Mouse (Mus musculus) bone marrow macrophage, adult 2 months (primary cell): ENCODE data around the gene Stxbp6. TPM values are rescaled to one million over a fixed set of nuclear protein-coding genes. Genes with fewer than 3 reads are reported as not detected.

Source experiments
- H3K27ac ChIP-seq: 2 replicates; pipeline ENCODE4 v1.5.1; 2012; ENCODE audit warnings: low read depth, low read length; ENCODE audit not compliant: insufficient read depth
- H3K4me1 ChIP-seq: 2 replicates; pipeline ENCODE4 v1.6.1; 2012; ENCODE audit warnings: low read length; ENCODE audit not compliant: control insufficient read depth, insufficient read depth
- H3K4me3 ChIP-seq: 2 replicates; pipeline ENCODE4 v1.5.1; 2012; ENCODE audit warnings: mild to moderate bottlenecking, low read length, moderate library complexity; ENCODE audit not compliant: insufficient read depth
- CTCF ChIP-seq: IDR thresholded peaks from 2 replicates; pipeline ENCODE4 v1.5.1; 2012; ENCODE audit warnings: low read depth, mild to moderate bottlenecking, low read length, moderate library complexity
- POLR2A ChIP-seq: IDR thresholded peaks from 2 replicates; pipeline ENCODE4 v1.6.1; 2012; ENCODE audit warnings: mild to moderate bottlenecking, low read depth, low read length, borderline replicate concordance
- polyA plus RNA-seq: library from polyadenylated mRNA; stranded (reverse); fragments of >200 nt; gene quantifications from 2 replicates; pipeline ENCODE4 v1.2.4, GENCODE M21; 2012; ENCODE audit not compliant: missing spikeins, insufficient read depth, insufficient read length

Stxbp6 gene
- polyA plus RNA-seq, 1 experiment, result 1.0 TPM

DNA sequence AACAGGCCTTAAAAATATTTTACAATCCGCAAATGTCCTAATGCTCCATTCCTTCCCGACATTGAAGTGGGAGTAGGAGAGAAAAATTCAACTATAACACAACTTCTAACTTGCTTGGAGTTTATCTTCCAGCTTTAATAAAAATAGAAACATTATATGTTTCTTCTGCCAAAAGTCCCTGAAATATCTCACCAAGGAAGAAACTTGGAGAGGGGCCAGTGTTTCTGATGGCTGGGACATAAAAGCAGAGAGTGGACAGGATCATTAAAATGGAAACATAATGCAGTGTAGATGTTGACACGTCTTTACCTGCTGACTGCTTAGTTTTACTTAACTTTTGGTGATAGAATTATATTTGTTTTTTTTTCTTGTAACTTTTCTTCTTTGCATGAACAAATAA lies 99.2 kb downstream of the Stxbp6 start:
- H3K27ac ChIP-seq, result no peak overlapping the region
- H3K4me3 ChIP-seq, result no peak overlapping the region
- TF ChIP-seq POLR2A (no peak), CTCF (no peak)
- no peaks in the 10 kb centered on the region for H3K4me1 ChIP-seq

DNA sequence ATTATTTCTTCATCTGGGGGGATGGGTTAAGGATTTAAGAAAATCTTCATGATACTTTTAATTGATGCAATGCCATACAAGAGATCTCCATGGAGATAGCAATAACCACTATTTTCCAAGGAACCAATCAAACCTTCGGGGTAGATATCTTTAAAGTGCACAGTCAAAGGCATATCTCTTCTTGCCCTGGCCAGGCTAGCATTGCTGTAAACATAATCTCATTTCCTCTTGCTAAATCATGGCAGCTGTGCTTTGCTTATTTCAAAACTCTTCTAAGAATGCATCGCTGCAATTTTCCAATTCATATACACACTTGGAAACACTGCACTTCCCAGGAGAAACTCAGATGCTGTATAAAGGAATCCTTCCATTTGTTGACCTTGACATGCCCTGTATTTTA lies 103.0 kb downstream of the Stxbp6 start:
- Histone ChIP-seq H3K4me3 (no peak overlapping the region), H3K27ac (no peak overlapping the region), H3K4me1 (no peaks in the 10 kb centered on the region)
- TF ChIP-seq POLR2A, result no peak
- TF ChIP-seq CTCF, result no peak

DNA sequence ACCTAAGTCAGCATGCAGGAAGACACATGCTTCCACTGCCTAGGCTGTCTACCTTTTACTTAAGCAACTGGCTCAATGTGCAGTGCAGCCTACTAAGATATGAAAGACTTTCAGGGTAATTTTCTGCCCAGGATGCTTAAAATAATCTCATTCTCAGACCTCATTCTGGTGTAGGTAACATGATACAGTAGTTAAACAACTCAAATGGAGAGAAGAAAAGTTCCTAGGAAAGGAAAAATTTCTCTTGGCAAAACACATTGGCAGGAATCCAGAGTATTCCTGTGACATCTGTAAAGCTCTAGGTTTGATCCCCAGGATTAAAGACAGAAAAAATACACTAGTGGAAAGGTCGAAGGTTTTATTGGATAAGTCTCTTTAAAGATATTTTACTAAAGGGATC lies 107.1 kb downstream of the Stxbp6 start:
- Histone ChIP-seq H3K27ac (no peak overlapping the region), H3K4me3 (no peak overlapping the region), H3K4me1 (no peaks in the 10 kb centered on the region)
- TF ChIP-seq POLR2A (no peak), CTCF (no peak)

DNA sequence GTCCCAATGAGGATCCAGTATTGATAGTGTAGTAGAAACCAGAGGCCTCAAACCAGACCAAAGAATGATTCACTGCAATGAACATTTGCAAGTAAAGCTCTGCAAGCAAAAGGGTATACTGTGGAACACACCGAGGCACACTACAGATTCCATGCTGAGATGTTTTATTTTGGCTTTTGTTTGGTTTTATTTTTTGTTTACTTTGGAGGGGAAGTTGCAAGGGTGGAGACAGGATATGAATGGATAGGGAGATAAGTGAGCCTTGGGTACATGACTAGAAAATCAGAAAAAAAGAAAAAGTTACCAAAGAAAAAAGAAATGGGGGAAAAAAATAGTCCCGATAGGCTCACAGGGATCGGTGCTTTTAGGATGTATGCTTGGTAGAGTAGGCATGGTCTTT lies 117.0 kb downstream of the Stxbp6 start:
- no peaks in the 10 kb centered on the region for H3K4me1 ChIP-seq
- no peak overlapping the region for H3K27ac ChIP-seq
- H3K4me3 ChIP-seq, result no peak overlapping the region
- TF ChIP-seq POLR2A (no peak), CTCF (no peak)

- H3K4me3 ChIP-seq, result no peak overlapping the region
- H3K4me1 ChIP-seq, result no peaks in the 10 kb centered on the region
- H3K27ac ChIP-seq, result no peak overlapping the region
- TF ChIP-seq CTCF (no peak), POLR2A (no peak)
Observed at GRCm38 (mm10) chr12:44953121-44953520, 121.4 kb downstream of the Stxbp6 start.

- Histone ChIP-seq H3K4me1 (no peaks in the 10 kb centered on the region), H3K27ac (no peak overlapping the region), H3K4me3 (no peak overlapping the region)
- no peak for TF ChIP-seq CTCF
- TF ChIP-seq POLR2A, result no peak
Observed at GRCm38 (mm10) chr12:44952072-44952471, 122.4 kb downstream of the Stxbp6 start.

DNA sequence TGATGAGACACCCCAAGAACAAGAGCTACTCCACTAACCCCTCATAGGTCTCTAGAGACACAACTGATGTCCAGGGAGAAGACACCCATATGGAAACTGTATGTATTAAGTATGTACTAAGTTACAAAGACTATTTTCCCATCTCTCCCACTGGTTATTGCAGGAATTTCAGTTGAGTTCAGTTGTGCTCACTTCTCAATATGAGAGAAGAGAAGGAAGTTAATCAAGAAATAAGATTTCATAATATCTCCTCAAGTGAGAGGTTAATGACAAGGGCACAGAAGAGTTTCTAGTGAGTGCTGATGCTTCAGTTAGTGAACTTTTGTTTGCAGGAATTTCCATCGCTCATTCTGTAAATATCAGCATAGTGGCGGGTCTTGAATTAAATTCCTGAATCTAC lies 124.0 kb downstream of the Stxbp6 start:
- no peak overlapping the region for H3K27ac ChIP-seq
- H3K4me3 ChIP-seq, result no peak overlapping the region
- H3K4me1 ChIP-seq, result no peaks in the 10 kb centered on the region
- TF ChIP-seq POLR2A (no peak), CTCF (no peak)

GRCm38 (mm10) chr12:44947823-44948222 lies 126.7 kb downstream of the Stxbp6 start:
- no peak overlapping the region for H3K27ac ChIP-seq
- no peak overlapping the region for H3K4me3 ChIP-seq
- no peak for TF ChIP-seq POLR2A
- no peak for TF ChIP-seq CTCF
- no peaks in the 10 kb centered on the region for H3K4me1 ChIP-seq

DNA sequence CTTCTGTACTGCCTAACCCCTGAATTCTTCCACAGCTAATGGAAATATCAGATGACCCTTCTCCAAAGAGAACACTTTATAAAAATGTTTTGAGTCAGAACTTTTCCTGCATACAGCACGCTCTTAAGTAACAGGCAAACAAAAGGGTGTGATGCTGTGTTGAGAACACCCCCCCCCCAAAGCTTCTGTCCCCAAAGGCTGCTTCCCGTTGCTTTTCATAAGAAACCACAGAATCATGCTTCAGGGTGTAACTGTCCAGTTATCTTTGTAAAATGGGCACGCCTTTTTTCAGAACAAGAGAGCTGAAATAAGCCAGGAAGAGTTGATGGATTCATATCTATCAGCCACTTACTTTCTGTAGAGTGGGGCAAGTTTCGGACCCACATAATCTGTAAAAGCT lies 134.2 kb downstream of the Stxbp6 start:
- Histone ChIP-seq H3K4me3 (no peak overlapping the region), H3K4me1 (peaks cover 7% of the 10 kb centered on the region), H3K27ac (no peak overlapping the region)
- TF ChIP-seq CTCF (no peak), POLR2A (no peak)

DNA sequence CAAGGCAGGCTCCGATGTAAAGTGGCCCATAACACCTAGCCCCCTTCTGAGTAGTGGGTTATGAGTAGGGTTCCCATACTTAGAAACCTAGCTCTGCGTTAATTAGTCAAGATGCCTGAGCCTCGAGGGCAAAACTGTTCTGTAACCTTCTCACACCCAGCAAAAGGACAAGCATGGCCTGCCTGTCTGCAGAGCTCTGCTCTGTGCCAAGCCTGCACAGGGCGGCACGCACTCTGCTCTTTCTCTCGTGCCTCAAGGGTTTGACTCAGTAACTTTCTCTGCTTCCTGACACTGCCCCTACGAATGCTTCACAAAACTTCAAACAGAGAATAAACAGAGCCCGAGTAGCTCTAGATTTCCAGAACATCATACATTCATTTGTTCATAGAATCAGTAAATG lies 135.4 kb downstream of the Stxbp6 start:
- Histone ChIP-seq H3K27ac (no peak overlapping the region), H3K4me3 (no peak overlapping the region), H3K4me1 (peaks cover 7% of the 10 kb centered on the region)
- no peak for TF ChIP-seq POLR2A

GRCm38 (mm10) chr12:44932954-44933353 lies 141.6 kb downstream of the Stxbp6 start:
- no peak for TF ChIP-seq POLR2A
- no peak for TF ChIP-seq CTCF
- no peak overlapping the region for H3K4me3 ChIP-seq
- H3K4me1 ChIP-seq, result peaks cover 21% of the 10 kb centered on the region
- H3K27ac ChIP-seq, result peak overlapping the region; percentile 35; the same call in 1 of the 2 replicates
